Mouse (Mus musculus) spleen, adult 2 months (tissue): ENCODE measurements around the gene Pcyt1a.

Experiments
- CTCF ChIP-seq: fragments of 200-500 bp; IDR thresholded peaks from 2 replicates; pipeline ENCODE4 v1.5.1; 2011; ENCODE audit warnings: mild to moderate bottlenecking, inconsistent platforms; ENCODE audit not compliant: insufficient read depth, insufficient read length, insufficient replicate concordance; ENCODE audit errors: extremely low read depth
- POLR2A ChIP-seq: fragments of 200-500 bp; IDR thresholded peaks from 2 replicates; pipeline ENCODE4 v1.6.1; 2011; ENCODE audit warnings: low read depth, low read length, inconsistent platforms

GRCm38 (mm10) chr16:32524244-32524615 is 93.5 kb downstream of the Pcyt1a start:
- TF ChIP-seq CTCF (no peak), POLR2A (no peak)
